Mouse (Mus musculus): ENCODE data around the gene Zfp770.
A peak's percentile ranks its signal among the peaks of the same experiment; 100 is the strongest.
"Not testable (repeated sequence)": the region's sequence is repeated elsewhere in the genome, so short reads cannot be mapped to it uniquely, and the experiment has no call there.

The Zfp770 gene

GRCm38 (mm10) chr2:114200932-114201559 is at the start of gene Zfp770:
TSS of gene Zfp770 (minus strand) at chr2:114201469.
- peak; percentile 63 to 74 for DNase-seq (ENCODE audit: low spot score in 2 of 2)

- DNase-seq (ENCODE audit: low spot score in 2 of 2) = peak; percentile 34 to 35
Observed at GRCm38 (mm10) chr2:114249440-114249839, 48.2 kb upstream of the Zfp770 start.

GRCm38 (mm10) chr2:114237639-114238038 is 36.4 kb upstream of the Zfp770 start:
- DNase-seq (ENCODE audit: low spot score in 2 of 2) = no peak

- no peak for DNase-seq (ENCODE audit: low spot score in 2 of 2)
Observed at GRCm38 (mm10) chr2:114236566-114236965, 35.3 kb upstream of the Zfp770 start.

GRCm38 (mm10) chr2:114235584-114235983 is 34.3 kb upstream of the Zfp770 start:
- no peak for DNase-seq (ENCODE audit: low spot score in 2 of 2)

- no peak for DNase-seq (ENCODE audit: low spot score in 2 of 2)
Observed at GRCm38 (mm10) chr2:114231248-114231647, 30.0 kb upstream of the Zfp770 start.

GRCm38 (mm10) chr2:114228672-114229071 is 27.4 kb upstream of the Zfp770 start:
- no peak for DNase-seq (ENCODE audit: low spot score in 2 of 2)

- no peak for DNase-seq (ENCODE audit: low spot score in 2 of 2)
Observed at GRCm38 (mm10) chr2:114205036-114205435, 3.8 kb upstream of the Zfp770 start.

- no peak for DNase-seq (ENCODE audit: low spot score in 2 of 2)
Observed at GRCm38 (mm10) chr2:114201574-114201973, 305 bp upstream of the Zfp770 start.

GRCm38 (mm10) chr2:114196421-114196820 is 4.8 kb downstream of the Zfp770 start:
- no peak for DNase-seq (ENCODE audit: low spot score in 2 of 2)

- DNase-seq (ENCODE audit: low spot score in 2 of 2) = not testable (repeated sequence)
Observed at GRCm38 (mm10) chr2:114186924-114187323, 14.3 kb downstream of the Zfp770 start, which contains the start of gene Aqr. TSS of gene Aqr (minus strand) at chr2:114187024.

- DNase-seq (ENCODE audit: low spot score in 2 of 2) = no peak
Observed at GRCm38 (mm10) chr2:114177802-114178733, 23.2 kb downstream of the Zfp770 start.

GRCm38 (mm10) chr2:114174651-114175484 is 26.4 kb downstream of the Zfp770 start:
- peak; percentile 70 to 79 for DNase-seq (ENCODE audit: low spot score in 2 of 2)

GRCm38 (mm10) chr2:114173248-114173647 is 28.0 kb downstream of the Zfp770 start:
- no peak for DNase-seq (ENCODE audit: low spot score in 2 of 2)

- DNase-seq (ENCODE audit: low spot score in 2 of 2) = no peak
Observed at GRCm38 (mm10) chr2:114167837-114168236, 33.4 kb downstream of the Zfp770 start.

- DNase-seq (ENCODE audit: low spot score in 2 of 2) = no peak
Observed at GRCm38 (mm10) chr2:114161978-114162377, 39.3 kb downstream of the Zfp770 start.

- DNase-seq (ENCODE audit: low spot score in 2 of 2) = no peak
Observed at GRCm38 (mm10) chr2:114157345-114157744, 43.9 kb downstream of the Zfp770 start.

GRCm38 (mm10) chr2:114156639-114157038 is 44.6 kb downstream of the Zfp770 start:
- no peak for DNase-seq (ENCODE audit: low spot score in 2 of 2)

- DNase-seq (ENCODE audit: low spot score in 2 of 2) = no peak
Observed at GRCm38 (mm10) chr2:114153247-114153646, 48.0 kb downstream of the Zfp770 start.

- no peak for DNase-seq (ENCODE audit: low spot score in 2 of 2)
Observed at GRCm38 (mm10) chr2:114146864-114147458, 54.3 kb downstream of the Zfp770 start.

- DNase-seq (ENCODE audit: low spot score in 2 of 2) = peak in 1 of 2 experiments; percentile 30
Observed at GRCm38 (mm10) chr2:114145315-114145801, 55.9 kb downstream of the Zfp770 start.

Data from frontal cortex, postnatal 14 days (tissue).